In genomic region chr7:132811716-132812618, GRCm38 (mm10) we compare ENCODE assay signal across 8 mouse cellular contexts. TPM values are rescaled to one million over a fixed set of nuclear protein-coding genes. Genes with fewer than 3 reads are reported as not detected.
DNase-seq lines count a peak whose midpoint lies in the region; ATAC-seq and TF ChIP-seq lines count a peak whose summit lies in the region.

No protein-coding gene starts in this region.

- no peak for TF ChIP-seq CTCF in small intestine, adult 2 months (IDR thresholded peaks at IDR 0.05; ENCODE audit: extremely low read depth, insufficient read length, insufficient replicate concordance, low read depth, low read length)

- DNase-seq in layer of hippocampus, adult 18-20 months (ENCODE audit: low spot score in 2 of 2): peak; percentile 58 to 76
- DNase-seq in layer of hippocampus, postnatal 25 days (ENCODE audit: extremely low spot score in 1 of 2, low spot score in 1 of 2): no peak
- DNase-seq in T-cell, adult 2 months (ENCODE audit: low spot score): peak; percentile 61
- peak; percentile 63 for DNase-seq in embryonic facial prominence, embryonic 14.5 days (ENCODE audit: low spot score)
- no peak for DNase-seq in gastrocnemius, adult 8-10 months (ENCODE audit: low spot score in 2 of 2)

- H3K36me3 ChIP-seq in embryonic facial prominence, embryonic 14.5 days (ENCODE audit: control insufficient read depth, insufficient read depth, low read length): no peaks in the 10 kb centered on the region
- no peaks in the 10 kb centered on the region for H3K36me3 ChIP-seq in hindbrain, embryonic 16.5 days (ENCODE audit: control insufficient read depth, insufficient read depth, low read length)
- no peaks in the 10 kb centered on the region for H3K36me3 ChIP-seq in lung, embryonic 15.5 days
- H3K36me3 ChIP-seq in small intestine, adult 2 months (ENCODE audit: control insufficient read depth, insufficient read depth, low read length): no peaks in the 10 kb centered on the region

- ATAC-seq in embryonic facial prominence, embryonic 14.5 days (ENCODE audit: low read depth): no peak
- no peak for ATAC-seq in hindbrain, embryonic 16.5 days
- no peak for ATAC-seq in lung, embryonic 15.5 days (ENCODE audit: borderline replicate concordance, extremely low read depth, low FRiP score, low TSS enrichment)

- peak overlapping the region; percentile 81 for H3K9ac ChIP-seq in embryonic facial prominence, embryonic 14.5 days (ENCODE audit: low read depth, low read length)
- H3K9ac ChIP-seq in hindbrain, embryonic 16.5 days (ENCODE audit: low read depth, low read length): peak overlapping the region; percentile 79
- peak overlapping the region; percentile 78 for H3K9ac ChIP-seq in lung, embryonic 15.5 days

- H3K27me3 ChIP-seq in embryonic facial prominence, embryonic 14.5 days (replicated peaks; ENCODE audit: control insufficient read depth, insufficient read depth, low read length): no peaks in the 10 kb centered on the region
- no peaks in the 10 kb centered on the region for H3K27me3 ChIP-seq in hindbrain, embryonic 16.5 days (replicated peaks; ENCODE audit: control insufficient read depth, insufficient read depth, low read length)
- H3K27me3 ChIP-seq in lung, embryonic 15.5 days: no peaks in the 10 kb centered on the region
- H3K27me3 ChIP-seq in small intestine, adult 2 months (ENCODE audit: control insufficient read depth, insufficient read depth, low read length): no peaks in the 10 kb centered on the region

- peak; percentile 23 for TF ChIP-seq POLR2A in small intestine, adult 2 months (IDR thresholded peaks at IDR 0.05; ENCODE audit: low read depth, low read length)

- H3K4me3 ChIP-seq in embryonic facial prominence, embryonic 14.5 days (ENCODE audit: low read depth, low read length): peak overlapping the region; percentile 68
- peak overlapping the region; percentile 83 for H3K4me3 ChIP-seq in hindbrain, embryonic 16.5 days (ENCODE audit: low read length)
- H3K4me3 ChIP-seq in lung, embryonic 15.5 days: peak overlapping the region; percentile 70
- peak overlapping the region; percentile 81 for H3K4me3 ChIP-seq in small intestine, adult 2 months (ENCODE audit: low read depth, low read length)

- H3K27ac ChIP-seq in embryonic facial prominence, embryonic 14.5 days (replicated peaks; ENCODE audit: low read depth, low read length): peak overlapping the region; percentile 88
- peak overlapping the region; percentile 88 for H3K27ac ChIP-seq in hindbrain, embryonic 16.5 days (ENCODE audit: low read depth, low read length)
- peak overlapping the region; percentile 96 for H3K27ac ChIP-seq in lung, embryonic 15.5 days
- H3K27ac ChIP-seq in small intestine, adult 2 months (ENCODE audit: insufficient read depth, low read depth, low read length): peak overlapping the region; percentile 99

- H3K4me2 ChIP-seq in embryonic facial prominence, embryonic 14.5 days (ENCODE audit: low read depth, low read length): peak overlapping the region; percentile 84
- peak overlapping the region; percentile 93 for H3K4me2 ChIP-seq in hindbrain, embryonic 16.5 days (ENCODE audit: low read length)
- H3K4me2 ChIP-seq in lung, embryonic 15.5 days: peak overlapping the region; percentile 85

- peaks cover 42% of the 10 kb centered on the region for H3K4me1 ChIP-seq in embryonic facial prominence, embryonic 14.5 days (ENCODE audit: control insufficient read depth, insufficient read depth, low read length)
- peaks cover 49% of the 10 kb centered on the region for H3K4me1 ChIP-seq in hindbrain, embryonic 16.5 days (ENCODE audit: control insufficient read depth, insufficient read depth, low read depth, low read length)
- peaks cover 56% of the 10 kb centered on the region for H3K4me1 ChIP-seq in lung, embryonic 15.5 days
- peaks cover 16% of the 10 kb centered on the region for H3K4me1 ChIP-seq in small intestine, adult 2 months (ENCODE audit: control insufficient read depth, insufficient read depth, insufficient read length, low read length)

- WGBS in embryonic facial prominence, embryonic 14.5 days: 8% methylated on average over 23 of the region's 23 CpGs
- 13% methylated on average over 23 of the region's 23 CpGs for WGBS in hindbrain, embryonic 16.5 days
- WGBS in lung, embryonic 15.5 days: 14% methylated on average over 23 of the region's 23 CpGs
- WGBS in small intestine, adult 2 months: 4% methylated on average over 23 of the region's 23 CpGs

- H3K9me3 ChIP-seq in embryonic facial prominence, embryonic 14.5 days (ENCODE audit: control insufficient read depth, low read length): no peaks in the 10 kb centered on the region
- H3K9me3 ChIP-seq in hindbrain, embryonic 16.5 days (ENCODE audit: control insufficient read depth, low read length): no peaks in the 10 kb centered on the region
- H3K9me3 ChIP-seq in lung, embryonic 15.5 days: no peaks in the 10 kb centered on the region

RNA-seq across cellular contexts. Expression of gene Fam53b, which starts 1.7 kb away (rescaled TPM):
- 10 to 100 TPM; 50.6 to 51.7 TPM for total RNA-seq in layer of hippocampus, adult 18-20 months (2021)
- total RNA-seq in layer of hippocampus, postnatal 25 days (2021): 10 to 100 TPM; 34.6 to 40.9 TPM
- 16.5 and 21.0 TPM in 2 replicates for polyA plus RNA-seq in embryonic facial prominence, embryonic 14.5 days (2014; fragmentation: Nextera tagmentation; extraction: Ambion mirVana)
- polyA plus RNA-seq in hindbrain, embryonic 16.5 days (2015; fragmentation: Nextera tagmentation; extraction: Ambion mirVana): 14.7 and 16.3 TPM in 2 replicates
- 25.9 and 33.8 TPM in 2 replicates for polyA plus RNA-seq in lung, embryonic 15.5 days (2015; fragmentation: Nextera tagmentation; extraction: Ambion mirVana)
- polyA plus RNA-seq in small intestine, adult 2 months (2012; rRNA removed): 24.6 and 55.7 TPM in 2 replicates
- 10 to 100 TPM; 17.4 to 31.8 (median 21.1) TPM for total RNA-seq in gastrocnemius, adult 8-10 months (2022)

RNA-seq across cellular contexts. Expression of gene Eef1akmt2, which starts 40.5 kb away (rescaled TPM):
- 10 to 100 TPM; 33.4 to 33.9 TPM for total RNA-seq in layer of hippocampus, adult 18-20 months (2021)
- total RNA-seq in layer of hippocampus, postnatal 25 days (2021): 10 to 100 TPM; 29.1 to 38.7 TPM
- 58.5 and 62.2 TPM in 2 replicates for polyA plus RNA-seq in embryonic facial prominence, embryonic 14.5 days (2014; fragmentation: Nextera tagmentation; extraction: Ambion mirVana)
- 79.0 and 87.6 TPM in 2 replicates for polyA plus RNA-seq in hindbrain, embryonic 16.5 days (2015; fragmentation: Nextera tagmentation; extraction: Ambion mirVana)
- polyA plus RNA-seq in lung, embryonic 15.5 days (2015; fragmentation: Nextera tagmentation; extraction: Ambion mirVana): 59.6 and 61.7 TPM in 2 replicates
- 0.47 and 1.1 TPM in 2 replicates for polyA plus RNA-seq in small intestine, adult 2 months (2012; rRNA removed)
- total RNA-seq in gastrocnemius, adult 8-10 months (2022): 1 to 10 TPM; 4.6 to 9.0 (median 5.9) TPM

RNA-seq across cellular contexts. Expression of gene Abraxas2, which starts 47.1 kb away (rescaled TPM):
- 10 to 100 TPM; 26.6 to 27.8 TPM for total RNA-seq in layer of hippocampus, adult 18-20 months (2021)
- total RNA-seq in layer of hippocampus, postnatal 25 days (2021): 10 to 100 TPM; 25.5 to 27.0 TPM
- polyA plus RNA-seq in embryonic facial prominence, embryonic 14.5 days (2014; fragmentation: Nextera tagmentation; extraction: Ambion mirVana): 38.7 and 39.2 TPM in 2 replicates
- polyA plus RNA-seq in hindbrain, embryonic 16.5 days (2015; fragmentation: Nextera tagmentation; extraction: Ambion mirVana): 34.0 and 35.7 TPM in 2 replicates
- polyA plus RNA-seq in lung, embryonic 15.5 days (2015; fragmentation: Nextera tagmentation; extraction: Ambion mirVana): 34.0 and 34.2 TPM in 2 replicates
- polyA plus RNA-seq in small intestine, adult 2 months (2012; rRNA removed): 2.6 and 6.2 TPM in 2 replicates
- total RNA-seq in gastrocnemius, adult 8-10 months (2022): 10 to 100 TPM; 21.9 to 24.0 (median 22.7) TPM

Comparison
In these comparisons a context has a peak if more than half of its experiments do, and no peak if none do; other contexts are left out.
1. DNase-seq: peak in layer of hippocampus, adult 18-20 months (2 of 2), T-cell, adult 2 months (single experiment) and embryonic facial prominence, embryonic 14.5 days (single experiment); none in layer of hippocampus, postnatal 25 days (0 of 2) and gastrocnemius, adult 8-10 months (0 of 2).
2. RNA of gene Eef1akmt2, which starts 40.5 kb away (polyA plus RNA-seq): 79.0 to 87.6 TPM in hindbrain, embryonic 16.5 days, 59.6 to 61.7 TPM in lung, embryonic 15.5 days and 58.5 to 62.2 TPM in embryonic facial prominence, embryonic 14.5 days; 0.47 to 1.1 TPM in small intestine, adult 2 months; every median in the first group is over 10 times any median in the second.
3. Peak in every context shown above with its lines, with median percentiles within 50 percentile points of each other: H3K27ac ChIP-seq, H3K4me2 ChIP-seq, H3K4me3 ChIP-seq and H3K9ac ChIP-seq.